Mouse (Mus musculus): ENCODE data around the gene Map3k11.
"Not testable (repeated sequence)": the region's sequence is repeated elsewhere in the genome, so short reads cannot be mapped to it uniquely, and the experiment has no call there.

The Map3k11 gene

GRCm38 (mm10) chr19:5665465-5665864 lies 23.1 kb upstream of the Map3k11 start:
- no peak for DNase-seq (ENCODE audit: low read depth in 2 of 2, low spot score in 2 of 2)

- no peak for DNase-seq (ENCODE audit: low read depth in 2 of 2, low spot score in 2 of 2)
Observed at GRCm38 (mm10) chr19:5666386-5666785, 22.2 kb upstream of the Map3k11 start.

GRCm38 (mm10) chr19:5668372-5668771 lies 20.2 kb upstream of the Map3k11 start:
- no peak for DNase-seq (ENCODE audit: low read depth in 2 of 2, low spot score in 2 of 2)

- no peak for DNase-seq (ENCODE audit: low read depth in 2 of 2, low spot score in 2 of 2)
Observed at GRCm38 (mm10) chr19:5680432-5680831, 8.1 kb upstream of the Map3k11 start.

- DNase-seq (ENCODE audit: low read depth in 2 of 2, low spot score in 2 of 2) = no peak
Observed at GRCm38 (mm10) chr19:5684236-5684635, 4.3 kb upstream of the Map3k11 start.

- no peak for DNase-seq (ENCODE audit: low read depth in 2 of 2, low spot score in 2 of 2)
Observed at GRCm38 (mm10) chr19:5684985-5685384, 3.6 kb upstream of the Map3k11 start.

GRCm38 (mm10) chr19:5685431-5685830 lies 3.1 kb upstream of the Map3k11 start:
- no peak for DNase-seq (ENCODE audit: low read depth in 2 of 2, low spot score in 2 of 2)

GRCm38 (mm10) chr19:5685861-5686260 lies 2.7 kb upstream of the Map3k11 start:
- no peak for DNase-seq (ENCODE audit: low read depth in 2 of 2, low spot score in 2 of 2)

- no peak for DNase-seq (ENCODE audit: low read depth in 2 of 2, low spot score in 2 of 2)
Observed at GRCm38 (mm10) chr19:5686437-5686836, 2.1 kb upstream of the Map3k11 start.

- not testable (repeated sequence) for DNase-seq (ENCODE audit: low read depth in 2 of 2, low spot score in 2 of 2)
Observed at GRCm38 (mm10) chr19:5686954-5687353, 1.6 kb upstream of the Map3k11 start.

GRCm38 (mm10) chr19:5687738-5688137 lies 804 bp upstream of the Map3k11 start:
- no peak for DNase-seq (ENCODE audit: low read depth in 2 of 2, low spot score in 2 of 2)

- DNase-seq (ENCODE audit: low read depth in 2 of 2, low spot score in 2 of 2) = no peak
Observed at GRCm38 (mm10) chr19:5689088-5689428, 516 bp downstream of the Map3k11 start.

- peak; percentile 70 to 74 for DNase-seq (ENCODE audit: low read depth in 2 of 2, low spot score in 2 of 2)
Observed at GRCm38 (mm10) chr19:5689565-5690342, 1.2 kb downstream of the Map3k11 start.

- DNase-seq (ENCODE audit: low read depth in 2 of 2, low spot score in 2 of 2) = no peak
Observed at GRCm38 (mm10) chr19:5690343-5690735, 1.8 kb downstream of the Map3k11 start.

GRCm38 (mm10) chr19:5691601-5692000 lies 3.1 kb downstream of the Map3k11 start:
- DNase-seq (ENCODE audit: low read depth in 2 of 2, low spot score in 2 of 2) = no peak

GRCm38 (mm10) chr19:5692086-5692912 lies 3.8 kb downstream of the Map3k11 start:
- no peak for DNase-seq (ENCODE audit: low read depth in 2 of 2, low spot score in 2 of 2)

GRCm38 (mm10) chr19:5692913-5693396 lies 4.4 kb downstream of the Map3k11 start:
- no peak for DNase-seq (ENCODE audit: low read depth in 2 of 2, low spot score in 2 of 2)

GRCm38 (mm10) chr19:5693801-5694200 lies 5.3 kb downstream of the Map3k11 start:
- no peak for DNase-seq (ENCODE audit: low read depth in 2 of 2, low spot score in 2 of 2)

- DNase-seq (ENCODE audit: low read depth in 2 of 2, low spot score in 2 of 2) = no peak
Observed at GRCm38 (mm10) chr19:5695849-5696462, 7.4 kb downstream of the Map3k11 start.

- peak in 1 of 2 experiments; percentile 27 for DNase-seq (ENCODE audit: low read depth in 2 of 2, low spot score in 2 of 2)
Observed at GRCm38 (mm10) chr19:5704163-5704800, 15.7 kb downstream of the Map3k11 start, which contains the start of gene Kcnk7. TSS of gene Kcnk7 (plus strand) at chr19:5704367.
